Mouse (Mus musculus): Measurements from ENCODE around the gene Frmd4a. TPM values are rescaled to one million over a fixed set of nuclear protein-coding genes. Genes with fewer than 3 reads are reported as not detected.

Frmd4a gene
- polyA plus RNA-seq, 1 experiment from 2014 or later = 39.5 TPM

- Histone ChIP-seq H3K9me3 (replicated peaks) (no peaks in the 10 kb centered on the region), H3K9ac (no peak overlapping the region), H3K4me2 (replicated peaks) (no peak overlapping the region), H3K4me1 (peaks cover 14% of the 10 kb centered on the region), H3K4me3 (replicated peaks) (no peak overlapping the region), H3K27me3 (no peaks in the 10 kb centered on the region), H3K36me3 (no peaks in the 10 kb centered on the region), H3K27ac (replicated peaks) (no peak overlapping the region)
- WGBS = 66% methylated on average over 4 of the region's 4 CpGs
- ATAC-seq (ENCODE audit: insufficient number of reproducible peaks, low FRiP score, low TSS enrichment, low read depth) = no peak
Measured at GRCm38 (mm10) chr2:4420679-4421312, 403.3 kb downstream of the Frmd4a start.

GRCm38 (mm10) chr2:4421757-4422156, 404.2 kb downstream of the Frmd4a start:
- no peaks in the 10 kb centered on the region for H3K27me3 ChIP-seq
- no peak overlapping the region for H3K9ac ChIP-seq
- H3K4me3 ChIP-seq (replicated peaks) = no peak overlapping the region
- ATAC-seq (ENCODE audit: insufficient number of reproducible peaks, low FRiP score, low TSS enrichment, low read depth) = no peak
- H3K4me2 ChIP-seq (replicated peaks) = no peak overlapping the region
- H3K27ac ChIP-seq (replicated peaks) = no peak overlapping the region
- WGBS = 56% methylated on average over 2 of the region's 2 CpGs
- peaks cover 12% of the 10 kb centered on the region for H3K4me1 ChIP-seq
- no peaks in the 10 kb centered on the region for H3K36me3 ChIP-seq
- H3K9me3 ChIP-seq (replicated peaks) = no peaks in the 10 kb centered on the region

GRCm38 (mm10) chr2:4423896-4424295, 406.4 kb downstream of the Frmd4a start:
- Histone ChIP-seq H3K4me3 (replicated peaks) (no peak overlapping the region), H3K27me3 (no peaks in the 10 kb centered on the region), H3K9me3 (replicated peaks) (no peaks in the 10 kb centered on the region), H3K36me3 (no peaks in the 10 kb centered on the region), H3K4me1 (peaks cover 12% of the 10 kb centered on the region), H3K27ac (replicated peaks) (no peak overlapping the region), H3K4me2 (replicated peaks) (no peak overlapping the region), H3K9ac (no peak overlapping the region)
- ATAC-seq (ENCODE audit: insufficient number of reproducible peaks, low FRiP score, low TSS enrichment, low read depth) = no peak
- WGBS = 71% methylated on average over 6 of the region's 6 CpGs

GRCm38 (mm10) chr2:4428407-4428855, 410.9 kb downstream of the Frmd4a start:
- ATAC-seq (ENCODE audit: insufficient number of reproducible peaks, low FRiP score, low TSS enrichment, low read depth) = peak; percentile 69; the same call in 1 of the 2 replicates
- Histone ChIP-seq H3K27me3 (no peaks in the 10 kb centered on the region), H3K36me3 (no peaks in the 10 kb centered on the region), H3K4me3 (replicated peaks) (no peak overlapping the region), H3K4me1 (peaks cover 4% of the 10 kb centered on the region; the same call in 1 of the 2 replicates), H3K9me3 (replicated peaks) (no peaks in the 10 kb centered on the region), H3K9ac (no peak overlapping the region), H3K27ac (replicated peaks) (peak overlapping the region; percentile 29; the same call in 1 of the 2 replicates), H3K4me2 (replicated peaks) (no peak overlapping the region)
- 45% methylated on average over 7 of the region's 7 CpGs for WGBS

- WGBS = 55% methylated on average over 4 of the region's 4 CpGs
- Histone ChIP-seq H3K27ac (replicated peaks) (no peak overlapping the region), H3K4me2 (replicated peaks) (no peak overlapping the region), H3K36me3 (no peaks in the 10 kb centered on the region), H3K9me3 (replicated peaks) (no peaks in the 10 kb centered on the region), H3K27me3 (no peaks in the 10 kb centered on the region), H3K4me3 (replicated peaks) (no peak overlapping the region), H3K9ac (no peak overlapping the region), H3K4me1 (peaks cover 18% of the 10 kb centered on the region)
- no peak for ATAC-seq (ENCODE audit: insufficient number of reproducible peaks, low FRiP score, low TSS enrichment, low read depth)
Measured at GRCm38 (mm10) chr2:4433119-4433518, 415.6 kb downstream of the Frmd4a start.

GRCm38 (mm10) chr2:4435051-4435450, 417.5 kb downstream of the Frmd4a start:
- Histone ChIP-seq H3K36me3 (no peaks in the 10 kb centered on the region), H3K9ac (no peak overlapping the region), H3K4me3 (replicated peaks) (no peak overlapping the region), H3K4me2 (replicated peaks) (no peak overlapping the region), H3K27me3 (no peaks in the 10 kb centered on the region), H3K4me1 (peaks cover 18% of the 10 kb centered on the region), H3K27ac (replicated peaks) (no peak overlapping the region), H3K9me3 (replicated peaks) (no peaks in the 10 kb centered on the region)
- no peak for ATAC-seq (ENCODE audit: insufficient number of reproducible peaks, low FRiP score, low TSS enrichment, low read depth)
- 66% methylated on average over 8 of the region's 8 CpGs for WGBS

- no peak for ATAC-seq (ENCODE audit: insufficient number of reproducible peaks, low FRiP score, low TSS enrichment, low read depth)
Measured at GRCm38 (mm10) chr2:4436361-4437231, 419.1 kb downstream of the Frmd4a start.

GRCm38 (mm10) chr2:4438739-4439138, 421.2 kb downstream of the Frmd4a start:
- Histone ChIP-seq H3K9me3 (replicated peaks) (no peaks in the 10 kb centered on the region), H3K27me3 (no peaks in the 10 kb centered on the region), H3K4me3 (replicated peaks) (no peak overlapping the region), H3K27ac (replicated peaks) (no peak overlapping the region), H3K36me3 (no peaks in the 10 kb centered on the region), H3K4me1 (peaks cover 17% of the 10 kb centered on the region), H3K4me2 (replicated peaks) (no peak overlapping the region), H3K9ac (no peak overlapping the region)
- ATAC-seq (ENCODE audit: insufficient number of reproducible peaks, low FRiP score, low TSS enrichment, low read depth) = no peak
- 58% methylated on average over 7 of the region's 7 CpGs for WGBS

More at GRCm38 (mm10) chr2:4436361-4437231, 419.1 kb downstream of the Frmd4a start:
- H3K36me3 ChIP-seq = no peaks in the 10 kb centered on the region
- H3K4me1 ChIP-seq = peaks cover 20% of the 10 kb centered on the region
- WGBS = 46% methylated on average over 19 of the region's 19 CpGs
- H3K4me3 ChIP-seq (replicated peaks) = no peak overlapping the region
- H3K9ac ChIP-seq = no peak overlapping the region
- H3K9me3 ChIP-seq (replicated peaks) = no peaks in the 10 kb centered on the region
- no peak overlapping the region for H3K4me2 ChIP-seq (replicated peaks)
- no peaks in the 10 kb centered on the region for H3K27me3 ChIP-seq
- H3K27ac ChIP-seq (replicated peaks) = 0 out of 2 replicates have a peak overlapping the region, but pooled peaks have one; percentile 11

GRCm38 (mm10) chr2:4439909-4440308, 422.4 kb downstream of the Frmd4a start:
- Histone ChIP-seq H3K9me3 (replicated peaks) (no peaks in the 10 kb centered on the region), H3K9ac (no peak overlapping the region), H3K36me3 (no peaks in the 10 kb centered on the region), H3K27me3 (no peaks in the 10 kb centered on the region), H3K27ac (replicated peaks) (no peak overlapping the region), H3K4me3 (replicated peaks) (no peak overlapping the region), H3K4me1 (peaks cover 12% of the 10 kb centered on the region), H3K4me2 (replicated peaks) (no peak overlapping the region)
- WGBS = 70% methylated on average over 4 of the region's 4 CpGs
- ATAC-seq (ENCODE audit: insufficient number of reproducible peaks, low FRiP score, low TSS enrichment, low read depth) = no peak

- Histone ChIP-seq H3K4me3 (replicated peaks) (no peak overlapping the region), H3K4me2 (replicated peaks) (no peak overlapping the region), H3K27ac (replicated peaks) (no peak overlapping the region), H3K4me1 (peaks cover 21% of the 10 kb centered on the region), H3K27me3 (no peaks in the 10 kb centered on the region), H3K9me3 (replicated peaks) (no peaks in the 10 kb centered on the region), H3K9ac (no peak overlapping the region), H3K36me3 (no peaks in the 10 kb centered on the region)
- 66% methylated on average over 4 of the region's 4 CpGs for WGBS
- ATAC-seq (ENCODE audit: insufficient number of reproducible peaks, low FRiP score, low TSS enrichment, low read depth) = no peak
Measured at GRCm38 (mm10) chr2:4441840-4442239, 424.3 kb downstream of the Frmd4a start.

- Histone ChIP-seq H3K9ac (no peak overlapping the region), H3K4me1 (peaks cover 29% of the 10 kb centered on the region), H3K27me3 (no peaks in the 10 kb centered on the region), H3K4me3 (replicated peaks) (no peak overlapping the region), H3K27ac (replicated peaks) (no peak overlapping the region), H3K4me2 (replicated peaks) (no peak overlapping the region), H3K9me3 (replicated peaks) (no peaks in the 10 kb centered on the region), H3K36me3 (no peaks in the 10 kb centered on the region)
- WGBS = 73% methylated on average over 3 of the region's 3 CpGs
- no peak for ATAC-seq (ENCODE audit: insufficient number of reproducible peaks, low FRiP score, low TSS enrichment, low read depth)
Measured at GRCm38 (mm10) chr2:4444740-4445139, 427.2 kb downstream of the Frmd4a start.
